Mouse (Mus musculus) liver, embryonic 14.5 days (tissue): ENCODE results near the gene Smg6.

Experiments used
- CTCF ChIP-seq: IDR thresholded peaks from 2 replicates; pipeline ENCODE4 v1.5.1; 2016; ENCODE audit warnings: antibody characterized with exemption, low read depth, control low read depth
- EP300 ChIP-seq: IDR thresholded peaks from 2 replicates; pipeline ENCODE4 v1.6.1; 2016; ENCODE audit warnings: antibody characterized with exemption, low read depth

GRCm38 (mm10) chr11:75116379-75116778 lies 190.8 kb downstream of the Smg6 start:
- TF ChIP-seq CTCF (no peak), EP300 (no peak)
